Mouse (Mus musculus) right cerebral cortex, adult 2 months (tissue): Measurements from ENCODE around the gene Blvrb.

ENCODE experiments used
- DNase-seq, 2 experiments: peaks; one replicate each; pipeline ENCODE4 v3.0.0; 2021 to 2022; ENCODE audit warnings: low spot score in 2 of 2

Gene Blvrb

GRCm38 (mm10) chr7:27449256-27449862, 1.6 kb downstream of the Blvrb start:
- peak; percentile 70 to 83 for DNase-seq

- DNase-seq, result no peak
Measured at GRCm38 (mm10) chr7:27451359-27451758, 3.6 kb downstream of the Blvrb start.

DNA sequence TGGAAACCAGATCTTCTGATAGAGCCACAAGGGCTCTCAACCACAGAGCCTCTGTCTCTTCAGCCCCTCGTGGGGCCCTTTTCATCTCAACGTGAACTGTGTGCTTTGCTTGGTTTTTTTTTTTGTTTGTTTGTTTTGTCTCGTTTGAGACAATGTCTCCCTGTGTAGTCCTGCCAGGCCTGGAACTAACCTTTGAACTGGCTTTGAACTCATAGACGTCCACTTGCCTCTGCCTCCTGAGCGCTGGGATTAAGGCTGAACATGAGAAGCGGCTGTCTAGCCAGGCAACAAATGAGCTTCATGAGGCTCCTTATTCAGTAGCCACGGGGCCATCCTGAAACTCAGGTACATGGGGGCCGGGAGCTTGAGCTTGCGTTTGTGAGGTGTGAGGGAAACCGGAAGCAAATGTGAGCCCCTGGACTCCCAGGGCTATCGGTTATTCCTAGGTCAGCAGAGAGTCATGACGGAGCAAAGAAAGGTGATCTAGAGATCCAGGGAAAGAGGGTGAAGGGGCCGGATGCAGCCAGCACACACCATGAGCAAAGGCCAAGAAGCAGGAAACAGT, 4.5 kb downstream of the Blvrb start:
- DNase-seq, result no peak

DNA sequence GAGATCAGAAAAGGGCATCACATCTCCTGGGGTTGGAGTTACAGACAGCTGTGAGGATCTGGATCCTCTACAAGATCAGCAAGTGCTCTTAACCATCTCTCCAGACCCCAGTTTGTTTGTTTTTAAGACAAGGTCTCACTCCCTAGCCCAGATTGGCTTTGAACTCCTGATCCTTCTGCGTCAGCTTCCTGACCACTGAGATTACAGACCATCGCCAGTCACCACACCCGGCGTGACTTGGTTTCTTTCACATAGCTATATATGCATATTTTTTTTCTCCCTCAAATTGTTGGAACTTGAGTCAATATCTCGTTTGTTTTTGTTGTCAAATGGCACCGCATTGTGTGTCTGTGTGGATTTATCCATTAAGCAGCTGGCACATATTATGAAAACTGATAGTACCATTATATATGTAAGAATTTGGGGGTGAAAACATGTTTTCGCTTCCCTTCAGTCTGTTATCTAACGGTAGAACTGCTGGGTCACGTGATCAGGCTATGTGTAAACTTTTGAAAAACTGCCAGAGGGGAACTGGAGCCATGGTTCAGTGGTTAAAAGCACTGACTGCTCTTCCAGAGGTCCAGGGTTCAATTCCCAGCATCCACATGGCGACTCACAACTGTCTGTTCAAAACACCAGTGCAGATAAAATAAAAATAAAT, 6.8 kb downstream of the Blvrb start:
- no peak for DNase-seq

DNA sequence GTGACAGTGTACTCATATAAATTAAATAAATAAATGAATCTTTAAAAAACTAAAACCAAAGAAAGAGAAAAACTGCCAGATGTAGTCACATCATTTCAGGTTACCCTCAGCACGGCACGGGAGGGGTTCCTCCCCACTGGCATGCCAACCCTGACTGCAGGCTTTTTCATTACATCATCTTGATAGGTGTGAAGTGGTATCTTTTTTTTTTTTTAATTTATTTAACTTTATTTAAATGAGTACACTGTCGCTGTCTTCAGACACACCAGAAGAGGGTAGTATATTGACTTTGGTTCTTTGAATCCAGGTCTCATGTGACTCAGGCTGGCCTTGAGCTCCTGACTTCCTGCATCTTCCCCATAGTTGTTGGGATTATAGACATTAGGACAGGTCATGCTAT, 7.5 kb downstream of the Blvrb start:
- no peak for DNase-seq

- no peak for DNase-seq
Measured at GRCm38 (mm10) chr7:27458614-27459013, 10.8 kb downstream of the Blvrb start.

DNA sequence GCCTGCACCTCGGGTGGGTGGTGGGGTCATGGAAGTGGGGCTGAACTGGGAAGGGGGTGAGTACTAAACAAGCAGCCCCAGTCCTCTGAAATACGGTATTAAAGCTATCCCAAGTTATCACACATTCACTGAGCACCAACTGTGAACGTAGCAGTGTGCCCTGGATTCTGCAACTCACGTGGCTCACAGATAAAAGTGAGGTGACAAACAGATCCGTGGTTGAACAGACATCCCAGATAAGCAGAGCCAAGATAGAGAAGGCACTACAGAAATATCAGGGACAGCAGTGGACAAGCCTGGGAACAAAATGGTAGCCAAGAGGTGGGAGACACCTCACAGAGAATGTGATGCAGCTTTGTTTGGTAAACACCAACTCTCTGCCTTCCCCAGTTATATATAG, 11.9 kb downstream of the Blvrb start:
- DNase-seq, result no peak

DNA sequence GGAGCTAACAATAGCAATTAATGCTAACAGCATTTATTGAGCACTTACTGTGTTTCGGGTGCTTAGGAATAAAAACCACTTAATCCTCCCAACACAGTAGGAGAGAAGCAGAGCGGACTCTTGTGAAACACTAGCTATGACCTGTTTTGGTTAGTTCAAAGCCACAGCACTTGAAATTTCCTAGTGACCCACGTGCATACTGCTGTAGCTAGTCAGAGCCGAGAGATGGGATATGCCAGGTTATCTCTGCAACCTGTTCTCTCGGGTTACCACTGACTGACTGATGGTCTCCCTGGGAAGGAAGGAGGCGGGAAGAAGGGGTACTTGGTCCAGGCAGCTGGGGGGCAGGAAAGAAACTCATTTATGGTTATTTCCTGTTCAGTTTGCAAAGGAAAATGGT, 12.7 kb downstream of the Blvrb start:
- DNase-seq, result no peak

- DNase-seq, result no peak
Measured at GRCm38 (mm10) chr7:27467648-27468047, 19.9 kb downstream of the Blvrb start.

GRCm38 (mm10) chr7:27471390-27472120, 23.8 kb downstream of the Blvrb start:
- DNase-seq, result no peak

DNA sequence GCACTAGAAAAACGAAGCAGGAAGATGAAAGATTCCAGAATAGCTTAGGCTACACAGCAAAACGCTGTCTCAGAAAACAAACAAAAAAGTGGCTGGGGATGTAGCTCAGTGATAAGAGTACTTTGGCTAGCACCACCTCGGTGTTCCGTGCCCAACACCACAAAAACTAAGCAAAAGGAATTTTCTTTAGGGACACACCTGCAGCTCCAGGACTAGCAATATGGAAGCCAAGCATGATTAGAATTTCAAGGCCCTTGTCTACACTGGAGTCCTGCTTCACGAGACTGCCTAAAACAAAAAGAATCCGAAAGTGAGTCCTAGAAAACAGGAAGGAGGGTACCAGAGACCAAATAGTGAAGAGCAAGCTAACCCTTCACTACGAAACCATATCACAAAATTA, 24.8 kb downstream of the Blvrb start:
- DNase-seq, result no peak

- peak; percentile 97 to 98 for DNase-seq
Measured at GRCm38 (mm10) chr7:27473156-27473834, 25.5 kb downstream of the Blvrb start, which contains the start of gene Sertad3. Gene Sertad3 (plus strand): TSS chr7:27473768.

DNA sequence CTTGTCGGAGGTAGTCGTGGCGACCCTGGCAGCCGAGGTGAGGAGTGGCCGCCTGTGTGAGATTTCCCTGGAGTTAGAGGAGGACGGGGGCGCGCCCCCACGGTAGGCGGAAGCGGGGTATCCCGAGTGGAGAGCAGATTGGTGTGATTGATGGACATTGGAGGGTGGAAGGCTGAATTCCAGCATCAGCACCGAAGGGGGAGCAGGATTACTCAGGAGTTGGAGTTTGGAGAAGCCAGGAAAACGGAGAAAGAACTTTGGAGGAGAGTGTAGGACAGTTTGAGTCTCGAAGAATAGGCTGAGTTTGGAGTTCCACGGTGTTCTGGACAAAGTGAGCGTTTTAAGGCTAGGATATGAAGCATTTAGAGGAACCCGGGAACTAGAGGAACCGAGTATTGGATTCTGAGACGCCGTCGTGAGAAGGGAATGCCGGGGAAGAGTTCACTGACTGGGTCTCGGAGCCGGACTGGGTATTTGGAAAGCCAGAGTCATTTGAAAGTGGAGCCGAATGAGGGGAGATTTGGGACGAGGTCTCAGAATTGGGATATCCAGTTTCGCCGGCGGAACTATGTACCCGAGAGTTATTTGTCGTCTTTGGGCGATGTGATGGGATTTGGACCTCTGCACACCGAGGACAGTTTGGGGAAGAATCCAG, 26.2 kb downstream of the Blvrb start:
- no peak for DNase-seq

- peak; percentile 96 to 99 for DNase-seq
Measured at GRCm38 (mm10) chr7:27474490-27474954, 26.7 kb downstream of the Blvrb start.

DNA sequence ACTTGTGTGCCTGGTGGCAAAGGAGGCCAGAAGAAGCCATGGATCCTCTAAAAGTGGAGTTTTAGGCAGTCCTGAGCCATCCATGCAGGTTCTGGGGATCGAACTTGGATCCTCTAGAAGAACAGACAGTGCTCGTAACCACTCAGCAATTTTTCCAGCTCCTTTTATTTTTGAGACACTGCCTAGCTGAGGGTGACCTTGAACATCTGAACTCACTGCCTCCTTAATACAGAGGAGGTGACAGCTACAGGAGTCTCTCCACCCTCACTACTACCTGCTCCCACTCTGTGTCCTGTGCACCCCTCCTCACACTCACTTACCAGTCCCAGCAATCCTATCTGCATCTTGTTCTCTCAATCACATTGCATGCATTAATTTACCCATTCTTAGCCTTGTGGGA, 27.8 kb downstream of the Blvrb start:
- no peak for DNase-seq

DNA sequence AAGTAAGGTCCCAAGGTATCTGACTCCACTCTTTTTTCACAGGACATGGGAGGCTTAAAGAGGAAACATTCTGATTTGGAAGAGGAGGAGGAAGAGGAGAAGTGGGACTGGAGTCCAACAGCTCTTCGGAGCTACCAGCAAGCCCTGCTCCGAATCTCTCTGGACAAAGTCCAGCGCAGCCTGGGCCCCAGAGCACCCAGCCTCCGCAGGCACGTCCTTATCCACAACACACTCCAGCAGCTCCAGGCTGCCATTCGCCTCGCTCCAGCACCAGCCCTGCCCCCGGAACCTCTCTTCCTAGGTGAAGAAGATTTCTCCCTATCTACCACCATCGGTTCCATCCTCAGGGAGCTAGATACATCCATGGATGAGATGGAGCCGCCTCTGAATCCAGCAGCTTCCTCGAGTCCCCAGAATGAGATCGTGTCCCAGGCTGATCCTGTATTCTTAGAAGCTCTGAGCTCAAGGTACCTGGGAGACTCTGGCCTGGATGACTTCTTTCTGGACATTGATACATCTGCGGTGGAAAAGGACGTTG, 28.4 kb downstream of the Blvrb start:
- no peak for DNase-seq

GRCm38 (mm10) chr7:27478561-27478960, 30.8 kb downstream of the Blvrb start:
- DNase-seq, result no peak

GRCm38 (mm10) chr7:27479750-27480149, 32.0 kb downstream of the Blvrb start:
- no peak for DNase-seq

- DNase-seq, result no peak
Measured at GRCm38 (mm10) chr7:27480506-27480905, 32.7 kb downstream of the Blvrb start.

DNA sequence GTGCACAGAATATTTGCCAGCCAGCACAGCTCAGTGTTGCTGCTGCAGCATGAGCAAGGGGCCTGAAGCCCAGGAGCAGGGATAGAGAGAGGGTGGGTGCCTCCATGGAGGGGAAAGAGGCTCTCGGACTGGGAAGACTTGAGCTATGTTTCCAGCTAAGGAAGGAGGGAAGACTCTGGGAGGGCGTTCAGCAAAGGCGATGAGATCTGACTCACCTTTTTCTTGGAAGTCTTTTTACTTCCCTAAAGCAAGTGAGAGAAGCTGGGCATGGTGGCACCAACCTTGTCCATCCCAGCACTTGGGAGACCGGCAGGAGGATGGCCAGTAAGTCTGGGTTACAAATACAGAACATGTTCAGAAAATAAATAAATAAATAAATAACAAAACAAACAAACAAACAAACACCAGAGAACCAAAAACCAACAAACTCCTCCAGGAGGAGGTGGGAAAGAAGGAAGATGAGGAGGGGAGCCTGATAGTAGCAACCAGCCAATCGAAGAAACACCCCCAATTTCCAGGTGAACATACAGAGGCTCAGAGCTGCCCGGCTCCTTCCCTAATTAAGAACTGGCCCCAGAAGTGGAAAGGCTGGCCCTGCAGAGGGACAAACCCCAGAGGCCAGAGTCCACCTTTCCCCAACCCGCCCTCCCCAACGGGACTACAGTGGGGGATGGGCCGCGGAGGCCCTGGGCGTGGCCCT, 33.3 kb downstream of the Blvrb start:
- peak in 1 of 2 experiments; percentile 10 for DNase-seq

- peak; percentile 54 to 61 for DNase-seq
Measured at GRCm38 (mm10) chr7:27481627-27481969, 33.8 kb downstream of the Blvrb start.
